Mouse (Mus musculus) megakaryocyte, adult 5-6 weeks (primary cell): ENCODE data around the gene Mycbp2. TPM values are rescaled to one million over a fixed set of nuclear protein-coding genes. Genes with fewer than 3 reads are reported as not detected.

ENCODE experiments used
- ATAC-seq: 2 replicates; pipeline ENCODE4 v1.8.0; 2016; ENCODE audit warnings: mild to moderate bottlenecking, inconsistent platforms; ENCODE audit not compliant: poor library complexity, severe bottlenecking
- total RNA-seq, 2 experiments: library from RNA; stranded (forward) in 1 of 2; stranded (reverse) in 1 of 2; fragments of 153-499, 151-499 nt in 1 of 2; fragments of 221-1000, 200-1000 nt in 1 of 2; gene quantifications; 2 replicates each; pipeline versions ENCODE4 v1.2.3 to v1.2.4; 2015 to 2017

Mycbp2 gene
- total RNA-seq (2015) = 71.3 and 72.2 TPM in 2 replicates
- total RNA-seq (2017) = 56.4 and 61.7 TPM in 2 replicates

DNA sequence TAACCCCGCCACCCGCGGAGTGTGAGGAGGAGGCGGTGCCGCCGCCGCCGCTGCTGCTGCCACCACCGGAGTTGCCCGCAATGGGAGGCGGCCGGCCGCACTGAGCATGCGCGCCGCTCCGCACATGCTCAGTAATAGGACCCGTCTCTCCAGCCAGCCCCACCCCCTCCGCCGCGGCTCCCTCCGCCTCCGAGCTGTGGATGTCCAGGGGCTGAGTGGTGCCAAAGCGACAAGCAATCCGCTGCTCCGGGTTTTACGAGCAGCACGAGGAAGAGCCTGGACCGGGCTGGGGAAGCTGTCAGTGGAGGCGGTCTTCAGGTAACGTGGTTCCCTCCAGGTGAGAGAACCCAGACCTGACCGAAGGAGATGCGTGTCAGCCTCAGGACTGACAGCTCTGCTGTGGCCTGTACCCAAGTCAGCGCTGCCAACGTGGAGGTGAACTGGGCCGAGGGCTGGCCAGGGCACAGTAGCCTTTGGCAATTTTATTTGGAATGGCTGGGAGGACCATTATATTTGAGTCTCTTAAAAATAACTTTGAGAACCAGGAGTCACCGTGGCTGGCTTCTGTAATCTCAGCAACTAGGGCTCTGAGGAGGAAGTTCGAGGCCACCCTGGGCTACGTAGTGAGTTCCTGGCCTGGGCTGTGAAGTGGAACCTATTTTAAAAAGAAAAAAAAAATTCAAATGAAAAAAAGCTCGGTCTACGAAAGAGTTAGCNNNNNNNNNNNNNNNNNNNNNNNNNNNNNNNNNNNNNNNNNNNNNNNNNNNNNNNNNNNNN lies at the start of gene Mycbp2:
TSS of gene Mycbp2 (minus strand) at position 86 of the 777 bp plus-strand sequence.
- ATAC-seq = peak; percentile 68

DNA sequence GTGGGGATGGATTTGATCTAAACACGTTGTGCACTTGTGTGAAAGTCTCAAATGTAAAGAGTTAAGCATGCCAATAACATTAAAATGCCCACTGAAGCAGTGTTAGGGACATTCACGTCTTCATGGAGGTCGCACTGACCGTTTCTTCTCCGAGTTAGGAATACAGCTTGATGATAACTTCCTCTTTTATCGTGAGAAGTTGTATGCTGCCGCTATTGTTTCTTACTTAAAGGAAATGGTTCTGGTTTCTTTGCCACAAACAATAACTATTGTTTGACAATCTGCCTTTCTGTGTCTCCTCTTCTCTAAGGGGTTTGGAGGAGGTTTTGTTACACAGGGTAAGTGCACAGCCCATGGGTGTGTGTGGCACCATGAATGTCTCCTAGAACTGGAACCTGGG lies 45.8 kb upstream of the Mycbp2 start:
- peak; percentile 81 for ATAC-seq

DNA sequence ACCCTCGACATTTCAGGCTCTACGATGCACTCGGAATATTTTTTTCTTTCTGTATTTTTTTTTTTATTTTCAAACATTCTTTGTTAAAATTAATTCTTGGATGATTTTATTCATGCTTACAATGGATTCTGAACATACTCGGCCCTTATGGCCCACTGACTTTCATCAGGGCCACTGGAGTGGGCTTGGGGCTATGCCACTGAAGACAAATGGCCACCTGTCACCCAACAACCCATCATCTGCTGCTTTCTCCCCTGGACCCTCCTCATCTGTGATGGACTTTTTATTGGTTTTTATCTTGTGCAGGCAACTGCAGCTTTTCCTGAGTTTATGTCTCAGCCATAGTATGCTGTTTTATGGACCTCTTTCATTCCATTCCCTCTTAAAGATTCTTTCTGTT lies 40.8 kb upstream of the Mycbp2 start:
- no peak for ATAC-seq

DNA sequence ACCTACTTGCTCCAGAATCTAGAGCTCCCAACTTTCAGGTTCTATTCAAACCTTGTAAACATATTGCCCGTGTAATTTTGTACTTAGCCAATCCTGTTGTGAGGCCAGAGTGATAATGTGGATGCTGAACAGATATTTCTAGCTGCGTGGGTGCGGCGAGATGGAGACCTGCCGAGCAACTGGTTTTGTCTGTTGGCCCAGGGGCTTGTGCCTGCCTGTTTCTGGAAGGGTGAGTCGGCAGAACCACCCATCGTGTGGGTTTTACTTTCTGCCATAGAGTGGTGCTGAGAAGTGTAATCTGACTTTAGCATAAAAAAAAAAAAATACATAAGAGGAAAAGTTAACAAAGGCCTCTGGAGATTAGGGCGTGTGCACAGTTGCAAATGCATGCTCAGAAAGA lies 40.3 kb upstream of the Mycbp2 start:
- ATAC-seq = no peak

DNA sequence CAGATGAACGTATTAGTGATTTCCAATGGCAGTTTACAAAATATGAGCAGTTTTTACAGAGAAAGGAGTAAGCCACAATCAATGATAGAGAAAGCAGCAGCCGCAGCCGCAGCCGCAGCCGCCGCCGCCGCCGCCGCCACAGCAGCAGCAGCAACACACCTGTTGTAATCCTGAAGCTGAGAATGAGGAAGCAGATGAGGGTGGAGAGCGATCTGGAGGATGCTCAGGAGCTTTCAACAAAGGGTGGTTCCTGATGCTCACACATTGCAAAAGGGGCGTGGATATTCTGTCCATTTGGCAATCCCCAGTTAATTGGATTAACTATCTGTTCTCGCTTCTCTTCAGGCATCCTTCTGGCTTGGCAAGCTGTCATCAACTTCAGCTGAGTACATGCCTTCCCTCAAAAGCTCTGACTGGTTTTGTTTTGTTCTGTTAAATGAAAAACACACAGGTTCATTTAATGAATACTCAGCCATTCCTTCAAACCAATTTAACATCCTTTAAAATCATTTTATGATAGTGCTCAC lies 38.5 kb upstream of the Mycbp2 start:
- ATAC-seq = peak; percentile 100

DNA sequence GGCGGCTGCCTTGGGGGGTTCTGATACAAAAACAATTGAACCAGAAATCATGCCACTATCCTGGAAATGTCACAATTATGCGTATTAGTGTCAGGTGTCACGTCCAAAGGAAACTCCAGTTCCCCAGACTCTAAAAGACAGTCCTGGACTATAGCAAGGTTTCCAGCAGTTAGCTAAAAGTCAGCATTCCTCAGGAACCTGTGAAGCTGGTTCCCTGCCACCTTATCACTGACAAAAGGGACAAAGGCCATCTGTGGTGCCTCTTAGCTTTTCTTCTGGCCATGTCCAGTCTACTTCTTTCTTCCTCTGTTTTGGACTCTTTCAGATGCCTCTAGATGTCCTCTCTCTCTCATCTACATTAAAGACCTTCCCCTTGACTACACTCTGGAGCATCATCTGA lies 32.1 kb upstream of the Mycbp2 start:
- ATAC-seq = no peak

DNA sequence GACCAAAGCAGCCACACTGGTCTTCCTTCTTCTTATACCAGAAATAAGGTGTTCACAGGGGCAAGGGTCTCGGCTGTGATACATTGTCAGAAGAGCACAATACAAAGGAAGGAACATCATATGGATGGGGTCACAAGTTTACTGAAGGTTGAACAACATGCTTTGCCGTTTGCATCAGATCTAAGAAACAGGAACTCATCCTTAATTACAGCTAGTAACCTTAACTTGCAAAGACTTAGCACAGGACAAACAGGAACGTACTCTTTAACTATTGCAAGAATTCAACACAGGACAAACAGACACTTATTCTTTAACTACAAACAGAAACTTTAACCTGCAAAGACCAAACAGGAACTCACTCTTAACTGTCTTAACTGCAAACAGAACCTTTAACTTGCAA lies 30.2 kb upstream of the Mycbp2 start:
- peak; percentile 88 for ATAC-seq

DNA sequence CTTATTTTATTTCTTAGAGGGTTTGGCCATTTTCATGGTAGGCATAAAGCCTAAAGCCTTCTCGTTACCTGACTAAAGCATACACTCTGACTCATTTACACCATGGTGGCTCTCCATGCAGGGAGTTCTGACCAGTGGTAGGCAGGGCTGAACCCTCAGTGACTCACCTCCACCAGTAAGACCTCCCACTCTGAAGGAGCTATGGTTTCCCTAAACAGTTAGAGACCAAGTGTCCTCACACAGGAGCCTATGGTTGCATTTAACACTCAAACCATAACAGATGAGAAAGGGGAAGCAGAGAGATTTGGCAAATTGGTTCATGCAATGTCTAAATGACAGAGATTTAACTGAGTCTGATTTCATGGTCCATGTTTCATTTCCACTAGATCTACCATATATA lies 28.9 kb upstream of the Mycbp2 start:
- ATAC-seq = peak; percentile 58

DNA sequence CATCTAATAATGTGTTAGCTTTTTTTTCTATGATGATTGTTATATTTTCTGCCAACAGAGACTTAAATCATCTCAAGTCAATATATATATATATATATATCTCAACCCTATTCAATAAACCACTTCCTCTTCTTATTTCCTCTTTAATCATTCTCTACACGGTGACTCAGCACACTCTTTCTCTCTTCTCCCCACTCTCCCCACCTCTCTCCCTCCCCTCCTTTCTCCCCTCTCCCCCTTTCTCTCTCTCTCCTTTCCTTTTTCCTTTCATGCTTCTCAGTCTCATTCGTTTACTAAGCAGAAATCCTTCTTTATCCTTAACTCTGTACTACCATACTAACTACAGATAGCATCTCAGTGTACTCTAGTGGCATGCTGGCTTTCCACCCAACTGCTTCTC lies 16.6 kb upstream of the Mycbp2 start:
- ATAC-seq = peak; percentile 92

DNA sequence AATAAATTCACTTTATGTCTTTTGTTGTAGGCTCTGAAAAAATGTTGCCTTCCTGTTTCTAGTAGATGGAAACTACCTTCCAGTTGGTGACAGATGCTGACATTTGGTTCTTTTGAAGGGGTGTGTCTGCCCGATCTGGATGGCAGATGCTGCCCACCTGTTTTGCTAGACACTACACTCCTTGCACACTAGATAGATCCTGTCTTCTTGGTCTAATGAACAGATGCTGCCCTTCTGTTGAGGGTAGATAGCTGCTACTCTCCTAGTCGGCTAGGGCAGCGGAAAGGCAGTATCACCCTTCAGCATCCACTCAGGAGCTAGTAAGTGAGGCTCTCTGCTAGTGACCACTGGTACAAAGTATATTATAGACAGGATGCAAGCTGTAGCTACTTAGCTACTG lies 9.5 kb upstream of the Mycbp2 start:
- ATAC-seq = no peak

DNA sequence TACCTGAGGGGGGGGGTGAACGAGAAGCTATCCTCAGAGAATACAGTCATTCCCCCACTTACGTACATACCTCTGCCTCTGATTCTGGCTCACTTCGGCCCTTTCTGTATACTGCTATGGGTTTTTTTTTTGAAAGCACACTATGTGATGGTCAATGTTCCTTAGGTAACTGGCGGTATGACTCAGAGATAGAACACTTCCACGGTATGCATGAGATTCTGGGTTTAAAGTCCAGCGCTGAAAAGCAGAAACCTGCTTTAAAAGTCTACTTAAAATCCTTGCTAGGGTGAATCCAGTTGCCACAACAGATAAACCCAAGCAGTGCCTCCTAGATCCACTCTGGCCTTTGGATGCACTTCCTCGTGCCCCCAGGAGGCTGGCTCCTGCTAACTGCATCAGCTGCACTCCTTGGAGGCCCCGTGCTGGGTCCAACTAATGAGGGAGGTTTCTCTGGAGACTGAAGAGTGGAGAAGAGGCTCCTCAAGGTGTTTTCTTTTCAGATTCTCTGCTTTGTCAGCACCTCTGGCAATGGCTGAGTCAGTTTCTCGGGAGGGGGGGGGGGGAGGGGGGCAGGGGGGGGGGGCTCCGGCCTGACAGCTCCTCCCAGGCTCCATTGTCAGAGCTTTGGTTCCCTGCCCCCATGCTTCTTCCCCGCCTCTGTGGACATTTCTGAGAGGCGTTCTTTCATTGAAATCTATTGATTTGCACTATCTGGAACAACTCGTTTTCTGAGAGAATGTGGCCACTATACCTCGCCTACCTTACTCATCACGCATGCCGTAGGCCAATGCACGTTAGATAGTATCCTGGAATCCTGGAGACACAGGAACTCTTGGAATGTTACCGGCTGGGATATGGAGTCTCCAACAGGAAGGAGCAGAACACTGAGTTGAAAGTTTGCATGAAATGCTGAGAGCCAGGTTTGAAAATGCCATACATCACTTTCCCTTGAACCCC lies 8.1 kb upstream of the Mycbp2 start:
- ATAC-seq = no peak

DNA sequence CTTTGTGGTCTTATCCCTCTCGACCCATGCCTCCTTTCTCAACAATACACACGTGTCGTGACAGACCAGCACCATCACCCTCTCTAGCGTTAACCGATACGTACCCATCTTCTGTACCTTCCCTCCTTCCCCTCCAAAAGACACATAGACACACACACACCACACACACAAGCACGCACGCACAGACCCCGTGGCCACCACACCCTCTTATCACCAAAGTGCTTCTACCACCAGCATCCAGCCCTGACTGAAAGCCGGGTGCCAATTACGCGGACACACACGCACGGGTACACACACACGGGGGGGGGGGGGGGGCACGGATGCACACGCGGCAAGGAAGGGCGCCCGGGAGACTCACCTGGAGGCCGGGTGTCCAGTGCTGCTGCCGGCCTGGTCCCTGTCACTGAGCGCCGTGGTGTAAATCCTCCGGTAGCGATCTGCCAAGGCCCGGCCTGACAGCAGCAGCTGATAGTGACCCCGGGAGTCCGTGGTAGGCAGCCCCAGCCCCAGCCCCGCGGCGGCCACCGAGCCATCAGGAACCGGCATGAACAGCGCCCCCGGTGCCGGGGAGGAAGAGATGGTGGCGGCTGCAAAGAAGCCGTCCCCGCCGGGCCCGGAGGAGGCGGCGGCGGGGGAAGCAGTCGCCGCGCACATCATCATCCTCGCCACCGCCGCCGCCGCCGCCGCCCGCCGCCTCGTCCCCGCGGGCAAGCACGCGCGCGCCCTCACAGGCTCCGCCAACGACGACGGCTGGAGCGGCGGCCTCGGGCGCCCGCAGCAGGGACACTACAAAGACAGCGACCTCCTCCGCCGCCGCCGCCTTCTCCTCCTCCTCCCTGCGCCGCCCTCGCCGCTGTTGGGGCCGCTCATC lies 521 bp downstream of the Mycbp2 start:
- peak; percentile 16 for ATAC-seq

DNA sequence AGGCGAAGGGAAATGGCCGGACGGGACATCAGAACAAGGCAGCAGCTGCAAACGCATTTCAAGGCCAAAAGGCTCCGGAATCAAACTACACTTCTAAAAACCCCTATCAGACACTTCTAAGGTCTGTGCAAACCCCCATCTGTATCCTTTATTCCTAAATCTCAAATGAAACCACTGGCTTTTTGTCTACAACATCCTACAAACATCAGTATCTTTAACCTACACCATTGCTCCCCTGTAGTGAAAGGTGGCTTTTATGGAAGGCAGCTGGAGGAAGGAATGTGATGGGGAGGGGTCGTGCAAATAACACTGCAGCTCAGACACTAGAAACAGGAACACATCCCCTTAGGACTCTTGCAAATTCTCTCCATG lies 1.1 kb downstream of the Mycbp2 start:
- ATAC-seq = no peak

DNA sequence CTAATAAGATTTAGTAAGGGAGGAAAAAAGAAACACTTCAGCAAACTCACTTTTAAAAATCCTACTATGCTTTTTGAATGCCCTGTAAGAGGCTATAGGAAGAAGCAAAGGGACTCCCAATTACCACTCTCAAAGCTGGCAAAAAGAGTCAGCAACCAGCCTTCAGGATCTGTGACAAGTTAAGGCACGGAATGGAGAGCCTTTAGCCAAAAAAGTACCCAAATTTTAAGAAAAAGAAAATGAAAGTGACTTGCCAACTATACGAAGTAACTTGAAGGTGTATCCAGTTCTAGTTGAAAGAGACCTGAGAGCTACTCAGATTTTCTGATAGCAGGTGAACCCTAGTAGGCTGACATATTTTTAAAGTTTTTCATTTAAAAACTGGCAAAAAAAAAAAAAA lies 1.6 kb downstream of the Mycbp2 start:
- no peak for ATAC-seq

DNA sequence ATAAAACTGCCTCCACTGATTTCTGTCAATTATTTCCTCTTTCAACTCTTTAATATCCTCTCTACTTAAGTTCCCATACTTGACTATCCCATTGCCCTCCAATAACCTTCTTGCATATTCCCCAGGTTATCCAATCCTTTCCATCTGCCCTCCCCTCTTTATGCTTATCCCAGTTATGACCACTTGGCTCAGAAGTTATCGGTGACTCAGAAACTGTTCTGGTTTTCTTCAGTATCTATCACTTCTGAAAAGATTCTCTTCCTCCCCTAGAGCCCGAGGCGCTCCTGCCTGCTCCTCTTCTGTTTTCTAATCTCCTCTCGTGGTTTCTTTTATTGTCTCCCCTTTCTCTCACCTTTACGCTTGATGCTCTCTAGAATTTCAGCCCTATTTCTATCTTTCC lies 2.8 kb downstream of the Mycbp2 start:
- no peak for ATAC-seq

DNA sequence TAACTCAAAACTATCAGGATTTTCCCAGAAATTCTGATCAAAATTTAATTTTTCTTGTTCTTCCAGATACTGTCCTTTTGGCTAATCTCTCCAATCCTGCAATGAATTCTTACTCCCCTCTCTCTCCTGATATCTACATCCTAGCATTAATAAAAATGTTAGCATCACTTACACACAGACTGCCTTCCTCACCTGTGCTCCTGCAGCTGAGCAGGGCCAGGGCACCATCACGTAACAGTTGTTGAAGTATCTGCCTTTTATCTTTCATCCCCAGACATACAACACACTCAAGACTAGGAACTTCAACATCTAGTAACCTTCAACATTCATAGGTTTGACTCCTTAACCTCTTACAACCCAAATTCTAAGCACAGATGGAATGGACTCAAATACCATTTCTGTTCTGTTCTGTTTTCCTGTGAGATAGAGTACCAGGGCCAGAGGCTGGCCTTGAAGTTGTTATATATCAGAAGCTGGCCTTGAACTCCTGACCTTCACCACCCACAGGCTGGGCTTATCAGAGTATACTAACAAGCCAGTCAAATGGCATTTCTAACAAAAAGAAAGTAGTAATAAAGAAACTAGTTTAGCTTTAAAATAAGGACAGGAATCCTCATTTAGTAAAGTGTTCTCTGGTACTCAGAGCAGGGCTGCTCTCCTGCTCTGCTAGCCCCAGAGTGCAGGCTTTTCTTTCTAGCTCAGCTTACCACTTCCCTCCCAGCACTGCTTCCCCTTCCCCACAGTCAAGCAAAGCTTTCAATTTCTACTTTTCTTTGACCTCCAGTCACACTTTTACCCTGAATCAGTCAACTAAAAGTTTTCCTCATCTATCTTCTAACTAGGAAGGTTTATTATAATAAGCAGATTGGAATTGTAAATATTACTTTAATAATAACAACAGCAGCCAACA lies 5.0 kb downstream of the Mycbp2 start:
- ATAC-seq = peak; percentile 33

DNA sequence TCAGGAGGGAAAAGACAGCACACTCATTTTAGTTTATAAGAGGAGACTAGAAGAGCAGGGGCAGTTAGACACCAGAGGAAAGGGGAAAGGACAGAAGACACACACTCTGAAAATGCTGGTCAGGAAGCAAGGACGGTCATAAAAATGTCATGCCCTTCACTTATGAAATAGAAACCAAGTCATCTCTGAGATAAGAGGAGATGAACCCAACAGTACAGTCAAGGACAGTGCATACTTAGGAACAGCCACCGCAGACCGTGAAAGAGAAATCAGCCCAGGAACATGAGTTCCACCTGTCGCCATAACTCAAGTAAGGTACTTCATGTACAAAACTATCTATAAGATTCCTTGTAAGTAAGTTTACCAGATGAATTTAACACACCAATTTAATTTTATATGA lies 33.7 kb downstream of the Mycbp2 start:
- ATAC-seq = no peak

DNA sequence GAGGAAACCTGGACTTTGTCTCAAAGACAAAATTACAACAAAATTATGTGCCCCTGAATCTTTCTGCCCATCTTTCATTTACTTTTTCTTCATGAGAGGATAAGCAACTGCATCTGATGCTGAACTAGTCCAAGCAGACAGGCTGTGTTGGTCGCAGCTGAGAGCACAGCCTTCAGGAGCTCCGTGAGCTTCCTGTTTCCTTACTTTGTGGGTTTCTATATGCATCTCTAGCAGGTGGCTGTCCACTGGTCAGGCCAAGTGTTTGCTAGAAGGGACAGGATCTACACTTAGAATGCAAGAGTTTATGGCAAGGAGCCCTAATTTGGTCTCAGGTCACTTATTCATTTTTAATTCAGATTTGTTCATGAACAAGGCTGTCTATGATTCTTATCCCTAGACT lies 50.4 kb downstream of the Mycbp2 start:
- no peak for ATAC-seq

DNA sequence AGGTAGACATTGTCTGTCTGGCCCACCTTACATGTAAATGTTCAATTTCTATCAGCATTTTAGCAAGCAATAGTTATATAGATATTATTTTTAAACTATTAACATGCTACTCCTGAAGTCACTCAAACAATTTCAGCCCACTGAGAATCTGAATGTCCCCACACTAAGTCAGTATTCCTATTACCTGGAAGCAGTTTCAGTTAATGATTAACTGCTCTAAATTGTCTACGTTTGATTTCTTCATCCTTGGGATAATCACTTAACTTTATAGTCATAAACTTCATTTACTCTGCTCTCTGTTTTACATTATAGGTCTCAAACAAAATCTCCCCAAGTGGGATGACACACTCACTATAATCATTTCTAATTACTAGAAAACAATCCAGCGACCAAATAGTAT lies 60.0 kb downstream of the Mycbp2 start:
- no peak for ATAC-seq

DNA sequence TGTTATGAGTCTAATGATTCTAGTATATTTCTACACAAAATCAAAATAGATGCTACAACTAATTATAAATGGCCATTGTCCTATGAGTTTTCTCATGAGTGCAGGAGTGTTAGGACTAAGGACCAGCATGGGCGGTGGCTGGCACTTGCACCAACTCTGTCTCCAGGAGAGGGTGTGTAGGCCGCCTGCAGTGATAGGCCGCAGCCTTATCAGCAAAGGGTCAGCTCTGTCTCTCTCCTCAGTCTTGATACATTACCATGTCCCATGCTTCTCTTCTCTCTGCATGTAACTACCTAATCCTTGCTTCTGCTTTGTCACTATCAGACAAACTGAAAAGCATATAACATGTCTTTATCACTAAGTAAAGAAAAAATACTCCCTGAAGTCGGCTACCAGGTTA lies 69.9 kb downstream of the Mycbp2 start:
- no peak for ATAC-seq
